Mouse (Mus musculus) CH12.LX (cell line): ENCODE data around the gene Csmd2. TPM values are rescaled to one million over a fixed set of nuclear protein-coding genes. Genes with fewer than 3 reads are reported as not detected.

Source experiments
- DNase-seq: peaks from one replicate; pipeline ENCODE4 v3.0.0-alpha.2; 2013; ENCODE audit errors: extremely low read depth
- H3K27ac ChIP-seq: 2 replicates; pipeline ENCODE4 v1.5.1; 2012; ENCODE audit warnings: low read depth, mild to moderate bottlenecking, control low read depth, moderate library complexity; ENCODE audit not compliant: insufficient read depth
- H3K27me3 ChIP-seq: replicated peaks from 2 replicates; pipeline ENCODE3; 2012; ENCODE audit warnings: inconsistent platforms
- H3K36me3 ChIP-seq, 2 experiments: replicated peaks in 1 of 2; 2 replicates each; pipeline versions ENCODE3 to v1.6.1; 2012; ENCODE audit warnings: inconsistent platforms in 1 of 2, low read length in 1 of 2, mild to moderate bottlenecking in 1 of 2, mixed read lengths in 1 of 2, moderate library complexity in 1 of 2; ENCODE audit not compliant: control insufficient read depth in 1 of 2, insufficient read depth in 1 of 2
- H3K4me1 ChIP-seq, 2 experiments: 2 replicates each; pipeline ENCODE4 v1.6.1; 2012; ENCODE audit warnings: inconsistent platforms in 1 of 2, moderate library complexity in 1 of 2; ENCODE audit not compliant: insufficient read depth in 2 of 2, control insufficient read depth in 1 of 2
- H3K4me2 ChIP-seq: 2 replicates; pipeline ENCODE4 v1.6.1; 2012; ENCODE audit warnings: low read depth, mild to moderate bottlenecking, control low read depth; ENCODE audit not compliant: poor library complexity, insufficient read depth, severe bottlenecking
- H3K4me3 ChIP-seq, 3 experiments: fragments of 150-350 bp in 1 of 3; sonication (generic) in 1 of 3; replicated peaks in 1 of 3; 2 replicates each; pipeline versions ENCODE3 to v1.5.1; 2011 to 2012; ENCODE audit warnings: low read depth in 2 of 3, low read length in 2 of 3, mild to moderate bottlenecking in 2 of 3, moderate library complexity in 2 of 3, control low read depth in 1 of 3, improper control_type of control experiment in 1 of 3, inconsistent platforms in 1 of 3, mixed read lengths in 1 of 3; ENCODE audit not compliant: poor library complexity in 1 of 3
- H3K79me2 ChIP-seq: replicated peaks from 2 replicates; pipeline ENCODE4 v1.6.1; 2012; ENCODE audit warnings: mild to moderate bottlenecking, moderate library complexity; ENCODE audit not compliant: control insufficient read depth, poor library complexity, insufficient read depth, severe bottlenecking; ENCODE audit errors: extremely low read depth
- H3K9ac ChIP-seq: 2 replicates; pipeline ENCODE4 v1.6.1; 2012; ENCODE audit warnings: low read depth, mild to moderate bottlenecking, control low read depth, moderate library complexity; ENCODE audit not compliant: insufficient read depth
- H3K9me3 ChIP-seq: replicated peaks from 2 replicates; pipeline ENCODE3; 2012; ENCODE audit warnings: low read length, inconsistent platforms, mixed read lengths
- BHLHE40 ChIP-seq: IDR thresholded peaks from 2 replicates; pipeline ENCODE4 v1.6.1; 2011; ENCODE audit warnings: mild to moderate bottlenecking, low read depth, low read length, improper control_type of control experiment
- CHD1 ChIP-seq: IDR thresholded peaks from 2 replicates; pipeline ENCODE4 v1.6.1; 2012; ENCODE audit warnings: low read depth, low read length, improper control_type of control experiment, inconsistent platforms
- CHD2 ChIP-seq: IDR thresholded peaks from 2 replicates; pipeline ENCODE4 v1.6.1; 2011; ENCODE audit warnings: low read length, improper control_type of control experiment
- CTCF ChIP-seq, 2 experiments: IDR thresholded peaks in 1 of 2; conservative IDR thresholded peaks in 1 of 2; 2 replicates each; pipeline ENCODE4 v1.5.1; 2011 to 2012; ENCODE audit warnings: low read depth in 2 of 2, low read length in 2 of 2, improper control_type of control experiment in 1 of 2, inconsistent platforms in 1 of 2, mild to moderate bottlenecking in 1 of 2, moderate library complexity in 1 of 2
- EP300 ChIP-seq: IDR thresholded peaks from 2 replicates; pipeline ENCODE4 v1.6.1; 2011; ENCODE audit warnings: low read length, improper control_type of control experiment
- GABPA ChIP-seq: IDR thresholded peaks from 2 replicates; pipeline ENCODE4 v1.6.1; 2012; ENCODE audit warnings: low read depth, low read length, improper control_type of control experiment, inconsistent platforms; ENCODE audit not compliant: insufficient replicate concordance
- HCFC1 ChIP-seq: IDR thresholded peaks from 2 replicates; pipeline ENCODE4 v1.6.1; 2012; ENCODE audit warnings: low read depth, mild to moderate bottlenecking, inconsistent platforms, low read length, improper control_type of control experiment
- JUN ChIP-seq: IDR thresholded peaks from 2 replicates; pipeline ENCODE4 v1.6.1; 2011; ENCODE audit warnings: low read depth, mild to moderate bottlenecking, low read length, improper control_type of control experiment, moderate library complexity; ENCODE audit not compliant: insufficient read depth
- JUND ChIP-seq: conservative IDR thresholded peaks from 2 replicates; pipeline ENCODE4 v1.6.1; 2011; ENCODE audit warnings: low read depth, low read length, improper control_type of control experiment
- KAT2A ChIP-seq: IDR thresholded peaks from 2 replicates; pipeline ENCODE4 v1.6.1; 2012; ENCODE audit warnings: low read length, improper control_type of control experiment, inconsistent platforms; ENCODE audit not compliant: insufficient replicate concordance
- MAZ ChIP-seq: IDR thresholded peaks from 2 replicates; pipeline ENCODE4 v1.6.1; 2012; ENCODE audit warnings: low read depth, mild to moderate bottlenecking, inconsistent platforms, low read length, improper control_type of control experiment, moderate library complexity
- MXI1 ChIP-seq: IDR thresholded peaks from 2 replicates; pipeline ENCODE4 v1.6.1; 2011; ENCODE audit warnings: mild to moderate bottlenecking, low read depth, low read length, improper control_type of control experiment
- NRF1 ChIP-seq: IDR thresholded peaks from 2 replicates; pipeline ENCODE4 v1.6.1; 2014; ENCODE audit warnings: low read depth, mild to moderate bottlenecking, inconsistent platforms, low read length, improper control_type of control experiment, moderate library complexity
- PAX5 ChIP-seq: IDR thresholded peaks from 2 replicates; pipeline ENCODE4 v1.6.1; 2012; ENCODE audit warnings: low read length, inconsistent platforms, mixed read lengths
- POLR2A ChIP-seq: IDR thresholded peaks from 2 replicates; pipeline ENCODE4 v1.6.1; 2011; ENCODE audit warnings: low read depth, mild to moderate bottlenecking, improper control_type of control experiment, low read length
- POLR2AphosphoS2 ChIP-seq: IDR thresholded peaks from 2 replicates; pipeline ENCODE4 v1.6.1; 2011; ENCODE audit warnings: low read depth, low read length, improper control_type of control experiment
- RAD21 ChIP-seq: IDR thresholded peaks from 2 replicates; pipeline ENCODE4 v1.6.1; 2011; ENCODE audit warnings: low read depth, mild to moderate bottlenecking, low read length, improper control_type of control experiment, moderate library complexity
- RCOR1 ChIP-seq: conservative IDR thresholded peaks from 2 replicates; pipeline ENCODE4 v1.6.1; 2012; ENCODE audit warnings: low read depth, mild to moderate bottlenecking, inconsistent platforms, low read length, improper control_type of control experiment
- SIN3A ChIP-seq: IDR thresholded peaks from 2 replicates; pipeline ENCODE4 v1.6.1; 2012; ENCODE audit warnings: low read length, improper control_type of control experiment, inconsistent platforms
- USF2 ChIP-seq: conservative IDR thresholded peaks from 2 replicates; pipeline ENCODE4 v1.6.1; 2011; ENCODE audit warnings: low read depth, low read length, improper control_type of control experiment
- ZC3H11A ChIP-seq: IDR thresholded peaks from 2 replicates; pipeline ENCODE4 v1.6.1; 2012; ENCODE audit warnings: low read depth, mild to moderate bottlenecking, inconsistent platforms, low read length, improper control_type of control experiment
- ZKSCAN1 ChIP-seq: IDR thresholded peaks from 2 replicates; pipeline ENCODE4 v1.6.1; 2012; ENCODE audit warnings: low read depth, inconsistent platforms, low read length, improper control_type of control experiment, borderline replicate concordance
- dilution Hi-C: fragments of 300-500 bp; cut with MboI; formaldehyde crosslinking; loops from 2 replicates; pipeline ENCODE4 v1.14.3; 2020; ENCODE audit warnings: low sequenced_read_pairs; ENCODE audit not compliant: extremely low pct_unique_long_range_greater_than_20kb, extremely low pct_ligation_motif_present
- in situ Hi-C: fragments of 300-500 bp; cut with MboI; formaldehyde crosslinking; loops from 3 replicates; pipeline ENCODE4 v1.14.3; 2019; ENCODE audit warnings: low sequenced_read_pairs, low pct_ligation_motif_present, low pct_unique_long_range_greater_than_20kb, mixed read lengths
- polyA plus RNA-seq: library from polyadenylated mRNA; unstranded; fragments of >175 nt; gene quantifications from 2 replicates; pipeline ENCODE4 v1.2.1, GENCODE M21; 2012; ENCODE audit warnings: low read depth; ENCODE audit not compliant: insufficient read length
- total RNA-seq, 2 experiments: library from RNA; depleted of rRNA; stranded (reverse); fragments of 300-350 nt in 1 of 2; fragments of >200 nt in 1 of 2; gene quantifications; 2 replicates each; pipeline ENCODE4 v1.2.3; 2012 to 2014

Gene Csmd2
- total and polyA plus RNA-seq, 3 experiments = 0.08 to 0.80 TPM; not detected in 1

DNA sequence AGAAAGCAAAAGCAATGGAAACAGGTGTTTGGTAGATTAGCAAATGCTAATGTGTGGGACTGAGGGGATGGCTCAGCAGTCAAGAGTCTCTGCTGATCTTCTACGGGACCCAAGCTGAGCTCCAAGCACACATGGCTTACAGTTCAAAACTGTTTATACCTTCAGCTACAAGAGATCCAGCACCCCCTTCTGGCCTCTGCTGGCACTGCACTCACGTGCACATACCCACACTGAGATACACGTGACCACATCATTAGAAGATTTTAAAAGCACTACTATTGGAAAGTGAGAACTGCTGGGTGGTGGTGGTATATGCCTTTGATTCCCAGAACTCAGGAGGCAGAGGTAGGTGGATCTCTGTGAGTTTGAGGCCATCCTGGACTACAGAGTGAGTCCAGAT is 417.9 kb downstream of the Csmd2 start:
- no peak overlapping the region for H3K4me2 ChIP-seq
- H3K27ac ChIP-seq = no peak overlapping the region
- TF ChIP-seq KAT2A (no peak), EP300 (no peak), RAD21 (no peak), MXI1 (no peak), JUND (no peak), SIN3A (no peak), POLR2A (no peak), PAX5 (no peak), ZC3H11A (no peak)
- H3K27me3 ChIP-seq = peaks cover 1% of the 10 kb centered on the region
- H3K9ac ChIP-seq = no peak overlapping the region
- DNase-seq = no peak
- in situ Hi-C loops = no loop called here
- H3K9me3 ChIP-seq = peaks cover 6% of the 10 kb centered on the region
- no peaks in the 10 kb centered on the region for H3K4me1 ChIP-seq
- no peaks in the 10 kb centered on the region for H3K79me2 ChIP-seq
- no peaks in the 10 kb centered on the region for H3K36me3 ChIP-seq
- H3K4me3 ChIP-seq = no peak overlapping the region
- dilution Hi-C loops = no loop called here

DNA sequence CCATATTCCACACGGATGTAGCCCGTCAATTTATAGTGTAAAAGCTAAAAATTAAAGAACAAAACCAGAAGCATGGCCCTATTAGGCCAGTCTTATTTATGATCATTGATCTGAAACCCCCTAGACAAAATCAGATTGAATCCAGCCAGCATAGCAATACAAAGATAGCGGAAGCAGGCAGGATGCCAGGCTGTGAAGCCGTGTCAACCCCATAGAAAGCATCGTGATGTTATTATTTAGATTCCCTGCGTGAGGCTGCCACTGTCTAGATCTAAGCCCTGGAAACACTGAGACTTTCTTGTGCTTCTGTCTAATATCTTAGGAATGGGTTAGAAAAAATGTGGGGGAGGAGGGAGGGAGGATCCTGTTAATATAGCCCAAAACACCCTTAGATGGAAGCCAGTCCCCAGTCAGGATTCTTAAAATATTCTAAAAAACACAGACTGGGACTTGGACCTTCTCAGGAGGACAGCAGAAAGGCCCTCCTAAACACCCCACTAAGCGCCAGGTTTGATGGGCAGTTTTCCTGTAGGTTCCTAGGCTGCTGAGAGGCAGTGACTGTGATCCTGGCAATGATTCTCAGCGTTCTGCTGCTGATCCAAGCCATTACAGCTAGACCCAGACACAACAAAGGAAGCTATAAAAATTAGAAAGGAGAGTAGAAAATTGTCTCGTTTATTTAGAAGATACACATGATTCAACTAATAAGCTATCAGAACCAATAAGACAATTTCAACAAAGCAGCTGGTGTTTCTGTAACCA is 419.6 kb downstream of the Csmd2 start:
- peaks cover 1% of the 10 kb centered on the region for H3K27me3 ChIP-seq
- no peaks in the 10 kb centered on the region for H3K79me2 ChIP-seq
- H3K36me3 ChIP-seq = no peaks in the 10 kb centered on the region
- H3K9ac ChIP-seq = no peak overlapping the region
- no peak overlapping the region for H3K4me2 ChIP-seq
- in situ Hi-C loops (no loop called here), dilution Hi-C loops (no loop called here)
- DNase-seq = no peak
- H3K27ac ChIP-seq = no peak overlapping the region
- TF ChIP-seq ZKSCAN1 (no peak), CHD2 (no peak), CTCF (conservative IDR thresholded peaks at IDR 0.05 in 1 of 2, IDR thresholded peaks at IDR 0.05 in 1 of 2; ENCODE audit: low read depth in 2 of 2, low read length in 2 of 2) (no peak), POLR2A (no peak), POLR2AphosphoS2 (no peak), BHLHE40 (no peak), CHD1 (no peak), EP300 (no peak), NRF1 (no peak), RAD21 (no peak), RCOR1 (no peak), GABPA (no peak), JUN (no peak), HCFC1 (no peak), SIN3A (no peak), KAT2A (no peak), USF2 (no peak), MAZ (no peak)
- H3K4me1 ChIP-seq = no peaks in the 10 kb centered on the region
- no peak overlapping the region for H3K4me3 ChIP-seq
- peaks cover 6% of the 10 kb centered on the region for H3K9me3 ChIP-seq
